Mouse (Mus musculus): Measurements from ENCODE around the gene Gpd2. TPM values are rescaled to one million over a fixed set of nuclear protein-coding genes. Genes with fewer than 3 reads are reported as not detected.

Gpd2 gene
- total RNA-seq (2014; fragmentation: Nextera tagmentation) (31.7 and 33.3 TPM in 2 replicates), total RNA-seq (2017) (37.0 and 42.0 TPM in 2 replicates), polyA plus RNA-seq (2012) (6.1 and 6.2 TPM in 2 replicates)

DNA sequence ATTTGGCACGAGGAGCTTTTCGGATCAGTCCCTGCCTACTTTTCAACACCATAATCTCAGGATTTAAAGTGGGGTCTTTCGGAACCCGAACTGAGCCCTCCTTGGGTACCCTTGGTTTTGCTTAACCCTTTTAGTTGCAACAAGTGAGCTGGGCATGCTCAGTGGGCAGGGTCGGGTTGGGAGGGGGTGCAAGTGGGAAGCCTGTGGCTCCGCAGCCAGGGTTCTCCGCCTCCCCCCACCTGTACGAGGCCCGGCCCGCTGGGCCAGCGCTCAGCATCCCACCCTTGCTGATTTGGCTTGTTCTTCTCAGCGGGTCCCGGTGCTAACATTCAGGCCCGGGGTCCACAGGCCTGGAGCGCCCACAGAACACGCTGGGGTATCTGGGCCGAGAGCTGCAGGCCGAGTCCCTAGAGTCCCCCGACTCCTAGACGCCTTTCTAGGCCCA lies at the start of gene Gpd2:
TSS of gene Gpd2 (plus strand) at position 161 of the 445 bp plus-strand sequence.
- Histone ChIP-seq H3K9me3 (replicated peaks) (no peaks in the 10 kb centered on the region), H3K36me3 (replicated peaks) (peaks cover 4% of the 10 kb centered on the region), H3K4me1 (ENCODE audit: insufficient read depth, low read depth, low read length) (peaks cover 48% of the 10 kb centered on the region), H3K4me3 (ENCODE audit: low read depth, low read length) (peak within 1 kb of the TSS; percentile 93), H3K27me3 (ENCODE audit: insufficient read depth, low read length) (no peaks in the 10 kb centered on the region)
- no peak for TF ChIP-seq GATA2 (IDR thresholded peaks at IDR 0.05; ENCODE audit: borderline replicate concordance, low read depth, low read length)
- ATAC-seq (ENCODE audit: extremely low read depth, insufficient number of reproducible peaks, low FRiP score, poor library complexity, severe bottlenecking), result no peak
- no peak for DNase-seq (ENCODE audit: low spot score)

GRCm38 (mm10) chr2:57188237-57188636 lies 49.2 kb upstream of the Gpd2 start:
- DNase-seq (ENCODE audit: low spot score), result no peak

DNA sequence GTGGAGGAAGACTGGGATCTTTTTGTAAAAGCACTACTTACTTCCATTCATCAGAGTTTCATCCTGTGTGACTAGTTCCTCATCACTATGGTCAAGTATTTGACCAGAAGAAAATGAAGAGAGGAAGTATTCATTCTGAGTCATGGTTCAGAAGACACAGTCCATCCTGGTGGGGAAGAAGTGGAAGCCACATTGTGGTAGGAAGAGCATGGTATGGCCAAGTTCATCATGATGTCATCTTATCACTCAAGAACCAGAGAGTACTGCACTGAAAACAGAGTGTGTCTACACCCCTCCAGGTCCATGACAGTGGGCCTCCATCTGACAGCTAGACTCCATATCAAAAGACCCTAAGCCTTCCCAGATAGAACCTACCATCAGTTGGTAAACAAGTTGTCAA lies 46.6 kb upstream of the Gpd2 start:
- Histone ChIP-seq H3K36me3 (replicated peaks) (no peaks in the 10 kb centered on the region), H3K4me3 (ENCODE audit: low read depth, low read length) (no peak overlapping the region), H3K27me3 (ENCODE audit: insufficient read depth, low read length) (no peaks in the 10 kb centered on the region), H3K9me3 (replicated peaks) (no peaks in the 10 kb centered on the region), H3K4me1 (ENCODE audit: insufficient read depth, low read depth, low read length) (peaks cover 29% of the 10 kb centered on the region)
- ATAC-seq (ENCODE audit: extremely low read depth, insufficient number of reproducible peaks, low FRiP score, poor library complexity, severe bottlenecking) (no peak; the same call in 1 of the 2 replicates), DNase-seq (ENCODE audit: low spot score) (no peak)
- TF ChIP-seq GATA1 (IDR thresholded peaks at IDR 0.05; ENCODE audit: borderline replicate concordance, low read length), result no peak
- TF ChIP-seq CTCF (IDR thresholded peaks at IDR 0.05; ENCODE audit: low read depth, low read length), result no peak
- no peak for TF ChIP-seq GATA2 (IDR thresholded peaks at IDR 0.05; ENCODE audit: borderline replicate concordance, low read depth, low read length)
- no peak for TF ChIP-seq POLR2AphosphoS5 (IDR thresholded peaks at IDR 0.05; ENCODE audit: insufficient replicate concordance, low read depth, low read length)
- TF ChIP-seq TAL1 (conservative IDR thresholded peaks at IDR 0.05; ENCODE audit: low read depth, low read length), result no peak

More at GRCm38 (mm10) chr2:57188237-57188636, 49.2 kb upstream of the Gpd2 start:
- no peaks in the 10 kb centered on the region for H3K36me3 ChIP-seq (replicated peaks)
- peak overlapping the region; percentile 58; the same call in 1 of the 2 replicates for H3K4me3 ChIP-seq (ENCODE audit: low read depth, low read length)
- peaks cover 29% of the 10 kb centered on the region for H3K4me1 ChIP-seq (ENCODE audit: insufficient read depth, low read depth, low read length)
- ATAC-seq (ENCODE audit: extremely low read depth, insufficient number of reproducible peaks, low FRiP score, poor library complexity, severe bottlenecking), result peak; percentile 77
- H3K27me3 ChIP-seq (ENCODE audit: insufficient read depth, low read length), result no peaks in the 10 kb centered on the region
- TF ChIP-seq GATA2 (IDR thresholded peaks at IDR 0.05; ENCODE audit: borderline replicate concordance, low read depth, low read length) (no peak), POLR2AphosphoS5 (IDR thresholded peaks at IDR 0.05; ENCODE audit: insufficient replicate concordance, low read depth, low read length) (no peak)
- H3K9me3 ChIP-seq (replicated peaks), result no peaks in the 10 kb centered on the region

- H3K4me3 ChIP-seq (ENCODE audit: low read depth, low read length), result no peak overlapping the region
- peaks cover 31% of the 10 kb centered on the region for H3K4me1 ChIP-seq (ENCODE audit: insufficient read depth, low read depth, low read length)
- peak; percentile 81 for ATAC-seq (ENCODE audit: extremely low read depth, insufficient number of reproducible peaks, low FRiP score, poor library complexity, severe bottlenecking)
- no peaks in the 10 kb centered on the region for H3K27me3 ChIP-seq (ENCODE audit: insufficient read depth, low read length)
- no peak for TF ChIP-seq CTCF (IDR thresholded peaks at IDR 0.05; ENCODE audit: low read depth, low read length)
- TF ChIP-seq GATA2 (IDR thresholded peaks at IDR 0.05; ENCODE audit: borderline replicate concordance, low read depth, low read length), result no peak
- no peak for TF ChIP-seq GATA1 (IDR thresholded peaks at IDR 0.05; ENCODE audit: borderline replicate concordance, low read length)
- TF ChIP-seq POLR2AphosphoS5 (IDR thresholded peaks at IDR 0.05; ENCODE audit: insufficient replicate concordance, low read depth, low read length), result no peak
- no peak for TF ChIP-seq TAL1 (conservative IDR thresholded peaks at IDR 0.05; ENCODE audit: low read depth, low read length)
- DNase-seq (ENCODE audit: low spot score), result no peak
- H3K36me3 ChIP-seq (replicated peaks), result no peaks in the 10 kb centered on the region
- no peaks in the 10 kb centered on the region for H3K9me3 ChIP-seq (replicated peaks)
Observed at GRCm38 (mm10) chr2:57199046-57199445, 38.4 kb upstream of the Gpd2 start.

DNA sequence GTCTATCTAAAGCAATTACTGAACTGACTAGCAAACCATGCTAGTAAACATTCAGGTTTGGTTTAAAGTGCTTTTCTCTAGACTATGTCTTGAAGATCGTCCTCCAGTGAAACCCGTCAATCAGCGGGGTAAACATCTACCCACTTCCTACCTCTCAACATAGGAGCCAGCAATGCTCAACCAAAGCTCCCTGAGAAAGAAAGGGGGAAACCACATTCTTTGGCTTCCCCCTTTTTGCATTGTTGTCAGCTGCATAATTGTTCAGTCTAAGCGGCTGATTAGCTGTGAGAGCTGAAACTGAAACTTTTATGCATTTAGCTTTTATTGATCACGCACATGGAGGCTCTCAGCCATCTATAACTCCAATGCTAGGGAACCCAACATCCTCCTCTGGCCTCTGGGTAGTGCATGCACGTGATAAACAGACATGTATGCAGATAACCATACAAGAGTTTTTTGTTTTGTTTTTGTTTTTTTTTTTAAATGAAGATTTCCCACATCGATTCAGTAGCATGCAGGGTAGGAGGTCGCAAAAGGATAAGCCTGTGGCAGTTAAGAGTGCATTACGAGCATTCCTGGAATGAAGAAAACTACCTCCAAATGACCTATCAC lies 28.9 kb upstream of the Gpd2 start:
- peaks cover 54% of the 10 kb centered on the region for H3K4me1 ChIP-seq (ENCODE audit: insufficient read depth, low read depth, low read length)
- no peaks in the 10 kb centered on the region for H3K9me3 ChIP-seq (replicated peaks)
- H3K36me3 ChIP-seq (replicated peaks), result no peaks in the 10 kb centered on the region
- no peaks in the 10 kb centered on the region for H3K27me3 ChIP-seq (ENCODE audit: insufficient read depth, low read length)
- ATAC-seq (ENCODE audit: extremely low read depth, insufficient number of reproducible peaks, low FRiP score, poor library complexity, severe bottlenecking), result peak; percentile 54
- TF ChIP-seq CTCF (IDR thresholded peaks at IDR 0.05; ENCODE audit: low read depth, low read length) (no peak), GATA2 (IDR thresholded peaks at IDR 0.05; ENCODE audit: borderline replicate concordance, low read depth, low read length) (no peak), GATA1 (IDR thresholded peaks at IDR 0.05; ENCODE audit: borderline replicate concordance, low read length) (no peak), POLR2AphosphoS5 (IDR thresholded peaks at IDR 0.05; ENCODE audit: insufficient replicate concordance, low read depth, low read length) (no peak), TAL1 (conservative IDR thresholded peaks at IDR 0.05; ENCODE audit: low read depth, low read length) (peak; percentile 37; the same call in 1 of the 2 replicates)
- H3K4me3 ChIP-seq (ENCODE audit: low read depth, low read length), result peak overlapping the region; percentile 40; the same call in 1 of the 2 replicates
- no peak for DNase-seq (ENCODE audit: low spot score)

GRCm38 (mm10) chr2:57211049-57212001 lies 26.1 kb upstream of the Gpd2 start:
- Histone ChIP-seq H3K4me3 (ENCODE audit: low read depth, low read length) (no peak overlapping the region), H3K4me1 (ENCODE audit: insufficient read depth, low read depth, low read length) (peaks cover 49% of the 10 kb centered on the region), H3K9me3 (replicated peaks) (no peaks in the 10 kb centered on the region), H3K36me3 (replicated peaks) (no peaks in the 10 kb centered on the region), H3K27me3 (ENCODE audit: insufficient read depth, low read length) (no peaks in the 10 kb centered on the region)
- DNase-seq (ENCODE audit: low spot score) (no peak), ATAC-seq (ENCODE audit: extremely low read depth, insufficient number of reproducible peaks, low FRiP score, poor library complexity, severe bottlenecking) (no peak)
- TF ChIP-seq GATA1 (IDR thresholded peaks at IDR 0.05; ENCODE audit: borderline replicate concordance, low read length) (no peak), GATA2 (IDR thresholded peaks at IDR 0.05; ENCODE audit: borderline replicate concordance, low read depth, low read length) (no peak), CTCF (IDR thresholded peaks at IDR 0.05; ENCODE audit: low read depth, low read length) (no peak), POLR2AphosphoS5 (IDR thresholded peaks at IDR 0.05; ENCODE audit: insufficient replicate concordance, low read depth, low read length) (no peak), TAL1 (conservative IDR thresholded peaks at IDR 0.05; ENCODE audit: low read depth, low read length) (no peak)

All from G1E (cell line).